Mouse (Mus musculus) cerebellum, adult 11 months (tissue): ENCODE measurements around the gene Dlgap4.
A peak's percentile ranks its signal among the peaks of the same experiment; 100 is the strongest.

Experiments
- DNase-seq: peaks from one replicate; pipeline ENCODE4 v3.0.0; 2022

The Dlgap4 gene

DNA sequence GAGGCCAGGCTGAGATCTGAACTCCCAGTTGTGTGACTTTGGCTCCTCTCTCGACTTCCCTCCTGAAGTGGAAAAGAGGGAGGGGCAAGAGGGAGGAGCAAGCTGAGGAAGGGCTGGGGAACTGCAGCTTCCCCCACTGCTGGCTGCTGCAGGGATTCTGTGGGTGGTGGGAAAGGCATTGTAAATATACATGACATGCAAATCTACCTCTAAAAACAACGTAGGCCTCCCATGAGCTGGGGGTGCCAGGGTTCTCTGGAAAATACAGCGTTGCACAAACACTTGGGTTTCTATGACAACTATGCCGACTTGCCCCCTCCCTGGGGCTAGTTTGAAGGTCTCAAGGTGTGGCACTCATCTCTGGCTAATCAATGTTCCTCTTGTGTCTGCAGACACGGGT lies 50.9 kb downstream of the Dlgap4 start:
- no peak for DNase-seq

DNA sequence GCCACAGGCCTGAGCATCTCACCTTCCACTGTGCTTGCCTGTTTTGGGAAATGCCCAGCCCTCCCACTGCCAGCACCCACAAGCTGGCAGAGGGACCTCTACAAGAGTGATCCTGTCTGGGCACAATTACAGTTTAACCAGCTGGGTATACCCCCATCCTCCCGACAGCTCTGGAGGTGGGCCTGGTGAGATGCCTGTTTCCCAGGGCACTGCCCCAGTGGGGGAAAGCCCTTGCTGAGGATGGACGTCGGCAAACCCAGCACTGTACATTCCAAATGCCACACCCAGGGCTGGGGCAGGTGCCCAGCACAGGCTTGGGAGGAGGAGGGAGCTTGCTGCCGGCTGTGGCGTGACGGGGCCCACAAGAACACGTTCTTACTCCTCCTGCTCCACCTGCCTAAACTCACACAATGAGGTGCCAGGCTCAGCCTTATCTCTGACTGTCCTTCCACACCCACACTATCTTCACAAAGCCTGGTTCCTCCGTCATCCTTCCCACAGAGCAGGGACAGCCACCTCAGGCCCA lies 51.6 kb downstream of the Dlgap4 start:
- no peak for DNase-seq

DNA sequence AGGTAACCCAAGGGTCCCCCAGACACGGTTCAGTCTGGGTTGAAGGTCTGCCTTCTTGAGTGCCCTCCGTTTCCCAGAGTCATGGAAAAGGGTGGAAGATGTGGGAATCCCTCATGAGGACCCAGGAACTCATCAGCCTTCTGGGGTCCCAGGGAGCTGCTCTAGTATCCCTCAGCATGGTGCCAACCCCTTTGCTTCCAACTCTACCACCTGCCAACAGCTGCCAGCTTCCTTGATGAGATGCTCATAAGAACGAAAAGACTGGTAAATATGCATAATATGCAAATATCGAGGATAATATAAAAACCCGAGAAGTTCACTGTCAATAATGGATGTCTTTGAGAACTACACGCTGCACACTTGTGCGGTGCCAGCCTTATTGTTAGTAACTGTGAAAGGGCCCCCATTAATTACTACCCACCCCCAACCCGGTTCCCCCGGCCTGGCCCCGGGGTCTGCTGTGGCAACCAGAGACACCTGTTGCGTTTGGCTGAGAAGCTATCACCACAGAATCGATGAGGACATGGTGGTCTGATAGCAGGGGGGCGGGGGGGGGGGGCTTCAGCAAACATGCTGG lies 52.2 kb downstream of the Dlgap4 start:
- no peak for DNase-seq

DNA sequence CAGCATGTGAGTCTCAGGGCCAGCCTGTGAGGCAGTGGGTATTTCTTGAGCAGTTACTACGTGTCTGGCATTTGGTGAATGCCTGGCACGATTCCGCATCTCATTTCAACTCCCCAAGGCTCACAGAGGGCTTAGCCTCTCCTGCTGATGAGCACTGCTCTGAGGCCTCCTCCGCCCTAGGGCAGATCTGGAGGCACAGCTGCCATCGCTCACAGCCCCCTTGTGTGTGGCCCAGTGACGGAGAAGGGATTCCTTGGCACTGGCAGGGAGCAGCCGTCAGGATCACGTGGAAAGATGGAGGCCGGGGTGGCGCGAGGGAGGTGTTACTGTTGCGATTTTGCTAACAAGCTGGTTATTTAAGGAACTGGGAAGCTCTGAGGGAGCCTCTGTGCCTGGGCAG lies 52.7 kb downstream of the Dlgap4 start:
- no peak for DNase-seq

GRCm38 (mm10) chr2:156667290-156667689 lies 53.8 kb downstream of the Dlgap4 start:
- no peak for DNase-seq

DNA sequence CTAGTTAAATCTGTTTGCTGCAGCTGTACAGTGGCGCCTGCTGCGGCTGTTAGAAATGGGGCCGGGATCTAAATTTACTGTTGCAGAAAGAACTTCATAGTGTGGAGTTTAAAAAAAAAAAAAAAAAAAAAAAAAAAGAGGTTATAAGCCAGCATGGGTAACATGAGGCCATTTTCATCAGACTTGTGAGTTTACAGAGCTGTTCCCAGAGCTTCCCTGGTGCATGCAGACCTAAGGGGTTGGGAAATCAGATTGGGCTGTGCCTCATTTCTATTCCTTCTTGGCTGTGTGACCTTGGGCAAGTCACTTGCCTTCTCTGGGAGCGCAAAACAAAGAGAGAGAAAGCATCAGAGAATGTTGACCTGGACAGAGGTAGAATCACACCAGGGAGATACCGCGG lies 55.1 kb downstream of the Dlgap4 start:
- no peak for DNase-seq

DNA sequence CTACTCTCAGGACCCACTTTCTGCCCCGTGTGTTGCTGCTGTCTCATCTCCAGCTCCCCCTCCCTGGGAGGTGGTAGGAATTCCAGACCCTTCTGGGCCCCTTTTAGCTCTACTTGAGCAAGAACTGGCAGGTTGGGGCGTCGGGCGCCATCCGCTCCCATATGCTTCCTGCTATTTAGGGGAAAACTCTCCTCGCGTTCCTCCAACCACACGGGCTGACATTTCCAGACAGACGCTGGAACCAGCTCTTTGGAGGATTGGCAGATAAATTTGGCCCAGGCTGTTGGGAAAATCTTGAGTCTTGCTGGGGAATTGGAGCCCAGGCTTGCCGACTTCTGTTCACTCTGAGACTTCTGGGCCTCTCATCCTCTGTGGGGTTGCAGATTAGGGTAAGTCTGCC lies 59.8 kb downstream of the Dlgap4 start:
- no peak for DNase-seq

- no peak for DNase-seq
These were observed 60.6 kb downstream of the Dlgap4 start for GRCm38 (mm10) chr2:156673881-156674669.

DNA sequence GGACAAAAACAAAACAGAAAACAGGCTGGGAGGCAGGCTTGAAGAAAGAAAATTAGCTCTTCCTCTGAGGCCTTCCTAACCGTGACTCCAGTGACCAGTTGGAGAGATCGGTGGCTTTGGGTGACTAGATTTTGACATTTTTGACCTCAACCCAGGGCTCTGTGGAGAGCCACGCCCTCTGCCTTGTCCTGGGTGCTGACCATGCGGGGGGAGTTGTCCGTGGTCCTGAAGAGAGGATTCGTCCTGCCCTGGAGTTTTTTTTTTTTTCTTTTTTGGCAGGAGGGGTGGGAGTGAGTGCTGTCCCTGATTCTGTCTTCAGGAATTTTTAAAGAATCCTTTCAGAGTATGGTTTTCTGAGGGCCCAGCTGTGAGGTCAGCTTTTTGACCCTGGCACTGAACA lies 63.4 kb downstream of the Dlgap4 start:
- no peak for DNase-seq

- peak; percentile 68 for DNase-seq
These were observed 64.6 kb downstream of the Dlgap4 start for GRCm38 (mm10) chr2:156678112-156678511.

GRCm38 (mm10) chr2:156682965-156683364 lies 69.5 kb downstream of the Dlgap4 start:
- DNase-seq, result no peak

GRCm38 (mm10) chr2:156685999-156686398 lies 72.5 kb downstream of the Dlgap4 start:
- no peak for DNase-seq

- DNase-seq, result no peak
These were observed 73.2 kb downstream of the Dlgap4 start for GRCm38 (mm10) chr2:156686754-156687153.

GRCm38 (mm10) chr2:156688604-156689003 lies 75.1 kb downstream of the Dlgap4 start:
- peak; percentile 55 for DNase-seq

DNA sequence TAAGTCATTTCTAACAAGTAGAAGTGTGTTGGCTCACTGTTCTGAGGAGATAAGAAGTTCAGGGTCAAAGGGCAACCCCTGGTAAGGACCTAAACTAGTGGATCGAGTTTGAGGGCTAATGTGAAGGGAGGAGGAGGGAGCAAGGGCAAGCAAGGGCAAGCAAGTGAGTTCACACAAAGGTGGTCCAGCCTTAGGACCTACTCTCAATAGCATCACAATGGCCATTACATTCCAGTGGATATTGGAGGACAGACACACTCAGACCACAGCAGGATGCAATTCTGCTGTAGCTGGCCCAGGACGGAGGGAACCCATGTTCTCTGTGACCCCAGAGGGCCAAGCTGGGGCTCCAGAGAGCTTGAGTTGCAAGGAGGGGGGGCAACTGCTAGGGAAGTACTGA lies 77.3 kb downstream of the Dlgap4 start:
- DNase-seq, result no peak

GRCm38 (mm10) chr2:156691746-156692145 lies 78.2 kb downstream of the Dlgap4 start:
- no peak for DNase-seq

DNA sequence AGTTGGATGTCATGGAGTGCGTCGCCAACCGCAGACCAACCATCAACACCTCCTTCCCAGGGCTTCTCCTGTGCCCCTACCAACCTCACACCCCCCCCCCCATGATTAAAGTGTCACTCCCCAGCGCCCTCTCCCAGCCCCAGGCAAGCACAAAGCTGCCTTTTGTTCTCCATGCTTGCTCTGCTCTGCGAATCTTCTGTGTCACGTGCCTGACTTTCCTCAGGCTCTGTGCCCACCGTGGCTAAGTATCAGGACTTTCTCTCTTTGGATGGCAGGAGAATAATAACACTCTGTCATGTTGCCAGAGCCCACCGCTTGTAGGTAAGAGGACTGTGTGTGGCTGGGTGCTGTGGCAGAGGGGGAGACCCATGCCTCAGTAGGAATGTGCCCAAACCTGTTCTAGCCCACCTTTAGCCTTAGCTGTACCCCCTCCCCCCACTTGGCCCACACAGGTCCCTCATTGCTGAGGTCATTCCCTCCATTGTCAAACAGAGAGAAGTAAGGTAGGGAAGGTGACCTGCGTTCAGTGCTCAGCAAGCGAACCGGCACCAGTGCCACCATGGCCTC lies 79.8 kb downstream of the Dlgap4 start:
- DNase-seq, result no peak

- DNase-seq, result no peak
These were observed 83.8 kb downstream of the Dlgap4 start for GRCm38 (mm10) chr2:156697261-156697660.

GRCm38 (mm10) chr2:156698168-156698567 lies 84.7 kb downstream of the Dlgap4 start:
- no peak for DNase-seq

- DNase-seq, result peak; percentile 74
These were observed 92.0 kb downstream of the Dlgap4 start for GRCm38 (mm10) chr2:156705473-156705872.

DNA sequence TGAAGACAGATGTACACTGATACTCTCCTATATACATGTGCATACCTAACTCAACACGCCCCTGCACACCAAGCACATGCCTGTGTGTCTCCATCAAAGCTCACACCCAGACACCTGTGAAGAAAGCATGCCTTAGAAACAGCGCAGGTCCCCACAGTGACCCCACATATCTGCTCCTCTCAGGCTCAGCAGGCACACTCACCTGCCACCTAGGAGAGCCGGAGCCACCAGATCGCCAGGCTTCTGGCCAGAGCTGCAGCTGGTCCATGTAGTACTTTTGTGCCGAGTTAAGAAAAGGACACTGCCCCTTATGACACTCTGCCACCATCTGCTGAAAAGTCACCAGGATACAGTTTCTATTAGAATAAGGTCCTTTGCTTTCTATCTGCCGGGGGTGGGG lies 103.2 kb downstream of the Dlgap4 start:
- DNase-seq, result peak; percentile 35

GRCm38 (mm10) chr2:156717320-156718281 lies 104.1 kb downstream of the Dlgap4 start:
- peak; percentile 72 for DNase-seq

DNA sequence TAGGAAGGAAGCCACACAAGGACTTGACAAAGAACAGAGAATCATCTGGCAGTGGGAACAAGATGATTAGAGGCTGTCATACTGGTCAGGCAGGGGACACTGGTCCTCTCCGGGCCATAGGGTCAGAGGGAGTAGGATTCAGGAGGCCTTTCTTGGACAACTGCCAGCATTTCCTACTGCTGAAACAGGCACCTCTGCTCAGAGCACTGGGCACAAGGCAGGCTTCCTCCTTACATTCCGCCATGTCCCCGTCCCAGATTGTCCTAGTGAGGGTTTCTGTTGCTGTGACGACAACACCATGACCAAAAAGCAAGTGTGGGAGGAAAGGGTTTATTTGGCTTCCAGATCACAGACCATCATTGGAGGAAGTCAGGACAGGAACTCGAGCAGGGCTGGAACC lies 105.3 kb downstream of the Dlgap4 start:
- peak; percentile 43 for DNase-seq
